Mouse (Mus musculus) cortical plate, adult 2 months (tissue): ENCODE measurements around the gene Fahd2a.

Experiments
- CTCF ChIP-seq: fragments of 200-500 bp; IDR thresholded peaks from 2 replicates; pipeline ENCODE4 v1.5.1; 2011; ENCODE audit warnings: mild to moderate bottlenecking, control low read depth, low read length; ENCODE audit not compliant: insufficient read depth; ENCODE audit errors: extremely low read depth
- POLR2A ChIP-seq: fragments of 200-500 bp; IDR thresholded peaks from 2 replicates; pipeline ENCODE4 v1.6.1; 2011; ENCODE audit warnings: mild to moderate bottlenecking, low read length, control low read depth; ENCODE audit not compliant: insufficient read depth; ENCODE audit errors: extremely low read depth

DNA sequence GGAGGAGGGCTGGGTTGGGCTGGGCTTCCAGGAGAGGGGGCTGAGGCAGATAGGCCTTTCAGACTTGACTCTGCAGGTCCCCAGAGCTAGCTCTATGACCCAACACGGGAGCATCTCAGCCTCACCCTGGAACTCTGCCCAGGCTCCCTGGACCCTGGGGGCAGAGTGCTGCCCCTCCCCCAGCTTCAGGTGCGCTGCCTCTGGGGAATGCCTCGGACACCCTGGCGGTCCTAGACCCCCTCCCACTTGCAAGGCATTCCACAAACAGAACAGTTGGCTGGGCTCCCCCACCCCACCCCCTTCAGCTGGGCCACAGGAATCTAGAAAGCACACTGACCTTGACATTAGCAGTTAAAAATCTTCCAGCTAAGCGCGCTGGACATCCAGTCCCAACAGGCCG lies 5.3 kb upstream of the Fahd2a start:
- no peak for TF ChIP-seq POLR2A
- no peak for TF ChIP-seq CTCF
